Mouse (Mus musculus) adrenal gland, postnatal 10 days (tissue): ENCODE results near the gene Drg2. TPM values are rescaled to one million over a fixed set of nuclear protein-coding genes. Genes with fewer than 3 reads are reported as not detected.

Source experiments
- DNase-seq: peaks from one replicate; pipeline ENCODE4 v3.0.0; 2021; ENCODE audit warnings: mixed read lengths
- total RNA-seq, 2 experiments: library from RNA; stranded (reverse); gene quantifications; 2 replicates each; pipeline ENCODE4 v1.2.3; 2021

Gene Drg2
- total RNA-seq, 2 experiments from 2014 or later, result 61.6 to 69.0 TPM

- no peak for DNase-seq
These were observed 14.6 kb downstream of the Drg2 start, which contains the start of gene Myo15 for GRCm38 (mm10) chr11:60469039-60469438. Gene Myo15 (plus strand): TSS chr11:60469339.

- DNase-seq, result no peak
These were observed 16.4 kb downstream of the Drg2 start for GRCm38 (mm10) chr11:60470743-60471142.

- no peak for DNase-seq
These were observed 20.1 kb downstream of the Drg2 start for GRCm38 (mm10) chr11:60474534-60474933.

GRCm38 (mm10) chr11:60475668-60476362, 21.4 kb downstream of the Drg2 start:
- DNase-seq, result no peak

GRCm38 (mm10) chr11:60478121-60478520, 23.7 kb downstream of the Drg2 start:
- peak; percentile 57 for DNase-seq

- no peak for DNase-seq
These were observed 31.9 kb downstream of the Drg2 start for GRCm38 (mm10) chr11:60486267-60486666.

GRCm38 (mm10) chr11:60492726-60493125, 38.3 kb downstream of the Drg2 start:
- no peak for DNase-seq

- no peak for DNase-seq
These were observed 41.3 kb downstream of the Drg2 start for GRCm38 (mm10) chr11:60495692-60496091.

GRCm38 (mm10) chr11:60507281-60507680, 52.9 kb downstream of the Drg2 start:
- no peak for DNase-seq

GRCm38 (mm10) chr11:60508950-60509349, 54.6 kb downstream of the Drg2 start:
- no peak for DNase-seq

GRCm38 (mm10) chr11:60509500-60509899, 55.1 kb downstream of the Drg2 start:
- peak; percentile 29 for DNase-seq

- DNase-seq, result no peak
These were observed 57.5 kb downstream of the Drg2 start for GRCm38 (mm10) chr11:60511893-60512292.

- no peak for DNase-seq
These were observed 58.1 kb downstream of the Drg2 start for GRCm38 (mm10) chr11:60512520-60512919.

- no peak for DNase-seq
These were observed 60.5 kb downstream of the Drg2 start for GRCm38 (mm10) chr11:60514941-60515340.

GRCm38 (mm10) chr11:60518305-60518704, 63.9 kb downstream of the Drg2 start:
- DNase-seq, result no peak

Other genes with a start within 250 kb of the Drg2 start
- gene Srebf1, start 232.0 kb upstream of the Drg2 start, total RNA-seq, result 100 to 1,000 TPM; 126 to 185 TPM
- gene Tom1l2, start 101.7 kb upstream of the Drg2 start, total RNA-seq, result 10 to 100 TPM; 49.9 to 61.5 TPM
- 1 to 10 TPM; 1.1 to 1.5 TPM for gene Drc3, start 101.3 kb upstream of the Drg2 start, total RNA-seq
- 10 to 100 TPM; 48.8 TPM for gene Gid4, start 37.4 kb upstream of the Drg2 start, total RNA-seq
- 100 to 1,000 TPM; 128 to 156 TPM for gene Atpaf2, start 36.1 kb upstream of the Drg2 start, total RNA-seq
- under 1 TPM; 0.30 to 0.51 TPM for gene Myo15, start 14.7 kb downstream of the Drg2 start, total RNA-seq
- 10 to 100 TPM; 68.6 to 72.6 TPM for gene Alkbh5, start 81.8 kb downstream of the Drg2 start, total RNA-seq
- gene Llgl1, start 245.1 kb downstream of the Drg2 start, total RNA-seq, result 10 to 100 TPM; 23.0 to 30.4 TPM